Mouse (Mus musculus) CD4-positive, CD25-positive, alpha-beta regulatory T cell (primary cell): ENCODE results near the gene Pzp. TPM values are rescaled to one million over a fixed set of nuclear protein-coding genes. Genes with fewer than 3 reads are reported as not detected.

Source experiments
- polyA plus RNA-seq: library from polyadenylated mRNA; unstranded; fragments of 100-300 nt; shearing (Covaris generic); gene quantifications from one replicate; pipeline ENCODE4 v1.2.1, GENCODE M21; 2017

Gene Pzp
- not detected for polyA plus RNA-seq

GRCm38 (mm10) chr6:128526601-128527000, at the start of gene Pzp:
TSS of gene Pzp (minus strand) at chr6:128526720.

DNA sequence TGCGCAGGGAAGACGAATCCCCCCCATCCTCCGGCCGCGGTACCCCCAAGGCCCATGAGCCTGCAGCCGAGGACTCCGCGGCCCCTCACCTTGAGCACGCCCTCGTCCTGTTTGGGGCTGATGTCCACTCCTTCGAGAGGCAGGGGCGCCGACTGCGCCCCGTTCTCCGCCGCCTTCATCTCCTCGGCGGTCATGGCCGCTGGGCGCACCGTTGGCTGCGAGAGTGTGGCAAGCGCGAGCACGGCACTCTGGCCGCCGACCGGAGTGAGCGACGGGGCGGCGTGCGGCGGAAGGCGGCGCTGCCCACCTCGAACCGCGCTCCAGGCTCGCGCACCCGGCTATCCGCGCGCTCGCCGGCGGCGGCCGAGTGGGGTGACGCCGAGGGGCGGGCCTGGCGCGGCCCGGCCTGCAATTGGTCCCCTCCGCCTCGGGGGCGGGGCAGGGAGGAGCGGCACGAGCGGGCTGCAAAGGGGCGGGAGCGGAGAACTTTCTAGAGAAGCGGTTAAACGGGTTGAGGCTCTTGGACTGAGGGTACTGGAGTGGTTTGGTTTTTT, 88.1 kb downstream of the Pzp start, which contains the start of gene Fkbp4:
Gene Fkbp4, minus strand, starts transcription at position 361 of the 554 bp plus-strand sequence.

Other genes starting within 250 kb of the Pzp start
- gene Tead4, start 225.9 kb downstream of the Pzp start, polyA plus RNA-seq = not detected
- 1.3 TPM for gene Tulp3, start 170.9 kb downstream of the Pzp start, polyA plus RNA-seq
- 61.2 TPM for gene Rhno1, start 163.8 kb downstream of the Pzp start, polyA plus RNA-seq
- gene Foxm1, start 163.8 kb downstream of the Pzp start, polyA plus RNA-seq = 3.7 TPM
- gene Tex52, start 151.3 kb downstream of the Pzp start, polyA plus RNA-seq = not detected
- not detected for gene Gm44596, start 151.2 kb downstream of the Pzp start, polyA plus RNA-seq
- 1.4 TPM for gene Nrip2, start 127.4 kb downstream of the Pzp start, polyA plus RNA-seq
- gene Itfg2, start 101.8 kb downstream of the Pzp start, polyA plus RNA-seq = 38.7 TPM
- 155 TPM for gene Fkbp4, start 88.0 kb downstream of the Pzp start, polyA plus RNA-seq
- gene A2ml1, start 54.9 kb upstream of the Pzp start, polyA plus RNA-seq = 0.22 TPM
- not detected for gene Klrb1a, start 96.8 kb upstream of the Pzp start, polyA plus RNA-seq
- gene Clec2h, start 135.7 kb upstream of the Pzp start, polyA plus RNA-seq = not detected
- not detected for gene Klrb1, start 196.3 kb upstream of the Pzp start, polyA plus RNA-seq